Mouse (Mus musculus) liver, postnatal 0 days (tissue): ENCODE data around the gene Gfm2.

Source experiments
- CTCF ChIP-seq: sonication (generic); IDR thresholded peaks from 2 replicates; pipeline ENCODE4 v1.5.1; 2016; ENCODE audit warnings: antibody characterized with exemption, low read depth
- EP300 ChIP-seq: IDR thresholded peaks from 2 replicates; pipeline ENCODE4 v1.6.1; 2016; ENCODE audit warnings: antibody characterized with exemption, low read depth, mild to moderate bottlenecking

DNA sequence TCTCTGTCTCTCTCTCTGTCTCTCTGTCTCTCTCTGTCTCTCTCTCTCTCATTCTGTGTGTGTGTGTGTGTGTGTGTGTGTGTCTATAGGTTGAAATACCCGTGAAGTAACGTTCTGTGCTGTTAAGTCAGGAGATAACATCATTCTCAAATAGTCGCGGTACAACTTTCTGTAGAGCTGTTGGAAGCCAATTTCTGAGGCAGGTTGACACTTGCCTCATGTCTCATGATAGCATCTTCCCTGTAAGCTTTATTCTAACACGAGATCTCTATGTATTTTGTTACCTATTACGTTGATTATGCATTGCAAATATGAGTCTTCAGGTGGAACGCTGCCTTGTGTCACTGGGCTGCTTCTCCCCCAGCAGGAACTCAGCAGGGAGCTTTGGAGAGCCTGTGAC, 4.6 kb downstream of the Gfm2 start:
- no peak for TF ChIP-seq CTCF
- TF ChIP-seq EP300 = no peak
